Mouse (Mus musculus): ENCODE measurements around the gene Sp3. TPM values are rescaled to one million over a fixed set of nuclear protein-coding genes. Genes with fewer than 3 reads are reported as not detected.
"Not testable (repeated sequence)": the region's sequence is repeated elsewhere in the genome, so short reads cannot be mapped to it uniquely, and the experiment has no call there.

Sp3 gene
- total RNA-seq, 2 experiments from 2014 or later: 63.8 to 69.6 TPM

- DNase-seq (ENCODE audit: low spot score in 2 of 2): no peak
Observed at GRCm38 (mm10) chr2:72994165-72994564, 13.9 kb upstream of the Sp3 start.

GRCm38 (mm10) chr2:72992497-72992896 is 12.3 kb upstream of the Sp3 start:
- no peak for DNase-seq (ENCODE audit: low spot score in 2 of 2)

GRCm38 (mm10) chr2:72988945-72989344 is 8.7 kb upstream of the Sp3 start:
- DNase-seq (ENCODE audit: low spot score in 2 of 2): not testable (repeated sequence)

GRCm38 (mm10) chr2:72986616-72987015 is 6.4 kb upstream of the Sp3 start, which contains the start of gene Gm11084:
Gene Gm11084 (minus strand): TSS chr2:72986716.
- DNase-seq (ENCODE audit: low spot score in 2 of 2): no peak

- no peak for DNase-seq (ENCODE audit: low spot score in 2 of 2)
Observed at GRCm38 (mm10) chr2:72985516-72985915, 5.3 kb upstream of the Sp3 start.

- no peak for DNase-seq (ENCODE audit: low spot score in 2 of 2)
Observed at GRCm38 (mm10) chr2:72984806-72985205, 4.6 kb upstream of the Sp3 start.

GRCm38 (mm10) chr2:72983211-72983610 is 3.0 kb upstream of the Sp3 start:
- DNase-seq (ENCODE audit: low spot score in 2 of 2): no peak

- DNase-seq (ENCODE audit: low spot score in 2 of 2): no peak
Observed at GRCm38 (mm10) chr2:72982110-72982785, 2.0 kb upstream of the Sp3 start.

GRCm38 (mm10) chr2:72981441-72982109 is 1.3 kb upstream of the Sp3 start:
- no peak for DNase-seq (ENCODE audit: low spot score in 2 of 2)

GRCm38 (mm10) chr2:72981075-72981420 is 802 bp upstream of the Sp3 start:
- no peak for DNase-seq (ENCODE audit: low spot score in 2 of 2)

- peak; percentile 82 to 92 for DNase-seq (ENCODE audit: low spot score in 2 of 2)
Observed at GRCm38 (mm10) chr2:72979659-72980071, 581 bp downstream of the Sp3 start.

- DNase-seq (ENCODE audit: low spot score in 2 of 2): peak; percentile 84 to 89
Observed at GRCm38 (mm10) chr2:72978901-72979658, 1.2 kb downstream of the Sp3 start.

- DNase-seq (ENCODE audit: low spot score in 2 of 2): peak in 1 of 2 experiments; percentile 69
Observed at GRCm38 (mm10) chr2:72978473-72978872, 1.8 kb downstream of the Sp3 start.

- DNase-seq (ENCODE audit: low spot score in 2 of 2): no peak
Observed at GRCm38 (mm10) chr2:72977272-72977671, 3.0 kb downstream of the Sp3 start.

GRCm38 (mm10) chr2:72976036-72976435 is 4.2 kb downstream of the Sp3 start:
- DNase-seq (ENCODE audit: low spot score in 2 of 2): no peak

GRCm38 (mm10) chr2:72970831-72971230 is 9.4 kb downstream of the Sp3 start:
- no peak for DNase-seq (ENCODE audit: low spot score in 2 of 2)

GRCm38 (mm10) chr2:72970302-72970701 is 9.9 kb downstream of the Sp3 start:
- DNase-seq (ENCODE audit: low spot score in 2 of 2): no peak

- no peak for DNase-seq (ENCODE audit: low spot score in 2 of 2)
Observed at GRCm38 (mm10) chr2:72968536-72968935, 11.7 kb downstream of the Sp3 start.

- no peak for DNase-seq (ENCODE audit: low spot score in 2 of 2)
Observed at GRCm38 (mm10) chr2:72965450-72965849, 14.8 kb downstream of the Sp3 start.

GRCm38 (mm10) chr2:72956415-72956814 is 23.8 kb downstream of the Sp3 start:
- no peak for DNase-seq (ENCODE audit: low spot score in 2 of 2)

- no peak for DNase-seq (ENCODE audit: low spot score in 2 of 2)
Observed at GRCm38 (mm10) chr2:72952979-72953378, 27.3 kb downstream of the Sp3 start.

GRCm38 (mm10) chr2:72935937-72936336 is 44.3 kb downstream of the Sp3 start:
- DNase-seq (ENCODE audit: low spot score in 2 of 2): no peak
